Mouse (Mus musculus) liver, embryonic 14.5 days (tissue): ENCODE data around the gene Pim1. TPM values are rescaled to one million over a fixed set of nuclear protein-coding genes. Genes with fewer than 3 reads are reported as not detected.
A peak's percentile ranks its signal among the peaks of the same experiment; 100 is the strongest.

Source experiments
- ATAC-seq: fragments of 200-750 bp; cut with Nextera tagmentation; 2 replicates; pipeline ENCODE4 v1.8.0; 2017; ENCODE audit warnings: moderate number of reproducible peaks, mild to moderate bottlenecking, moderate library complexity; ENCODE audit not compliant: insufficient read depth
- DNase-seq, 3 experiments: peaks; one replicate each; pipeline ENCODE4 v3.0.0-alpha.2; 2012 to 2013; ENCODE audit warnings: low read depth in 3 of 3, low spot score in 3 of 3
- H3K27ac ChIP-seq: fragments of 300-500 bp; sonication (generic); 2 replicates; pipeline ENCODE4 v1.5.1; 2014; ENCODE audit warnings: moderate library complexity, mild to moderate bottlenecking, control low read depth, inconsistent platforms
- H3K27me3 ChIP-seq: fragments of 300-500 bp; sonication (generic); 2 replicates; pipeline ENCODE4 v1.6.1; 2014; ENCODE audit warnings: mild to moderate bottlenecking, low read length, moderate library complexity; ENCODE audit not compliant: control insufficient read depth, insufficient read depth
- H3K36me3 ChIP-seq: fragments of 300-500 bp; sonication (generic); replicated peaks from 2 replicates; pipeline ENCODE4 v1.6.1; 2014; ENCODE audit warnings: low read depth; ENCODE audit not compliant: control insufficient read depth, insufficient read depth
- H3K4me1 ChIP-seq, 2 experiments: fragments of 200-500 bp in 1 of 2; fragments of 300-500 bp in 1 of 2; sonication (generic) in 1 of 2; replicated peaks; 2 replicates each; pipeline ENCODE4 v1.6.1; 2012 to 2014; ENCODE audit warnings: antibody characterized with exemption in 1 of 2, inconsistent platforms in 1 of 2, low read length in 1 of 2; ENCODE audit not compliant: control insufficient read depth in 2 of 2, insufficient read depth in 2 of 2
- H3K4me2 ChIP-seq: fragments of 300-500 bp; sonication (generic); 2 replicates; pipeline ENCODE4 v1.6.1; 2014; ENCODE audit warnings: low read depth, mild to moderate bottlenecking, control low read depth, moderate library complexity
- H3K4me3 ChIP-seq, 2 experiments: fragments of 200-500 bp in 1 of 2; fragments of 300-500 bp in 1 of 2; sonication (generic) in 1 of 2; 2 replicates each; pipeline ENCODE4 v1.5.1; 2012 to 2014; ENCODE audit warnings: low read depth in 2 of 2, low read length in 2 of 2, mild to moderate bottlenecking in 2 of 2, control low read depth in 1 of 2, inconsistent platforms in 1 of 2, moderate library complexity in 1 of 2; ENCODE audit not compliant: insufficient read depth in 1 of 2
- H3K9ac ChIP-seq: fragments of 300-500 bp; sonication (generic); replicated peaks from 2 replicates; pipeline ENCODE4 v1.6.1; 2014; ENCODE audit warnings: mild to moderate bottlenecking, control low read depth, moderate library complexity
- H3K9me3 ChIP-seq: fragments of 300-500 bp; sonication (generic); 2 replicates; pipeline ENCODE4 v1.6.1; 2016; ENCODE audit warnings: low read length, mixed read lengths; ENCODE audit not compliant: control insufficient read depth
- CTCF ChIP-seq: IDR thresholded peaks from 2 replicates; pipeline ENCODE4 v1.5.1; 2016; ENCODE audit warnings: antibody characterized with exemption, low read depth, control low read depth
- EP300 ChIP-seq: IDR thresholded peaks from 2 replicates; pipeline ENCODE4 v1.6.1; 2016; ENCODE audit warnings: antibody characterized with exemption, low read depth
- WGBS: fragments of 180-500 bp; shearing (Covaris S2); extraction: QIAGEN DNeasy Blood & Tissue Kit; methylation state at CpG from one replicate; pipeline ENCODE4 v1.1.7; 2014; ENCODE audit not compliant: insufficient replicate concordance; 5-methylcytosine and 5-hydroxymethylcytosine counted together
- polyA plus RNA-seq, 2 experiments: library from polyadenylated mRNA; depleted of rRNA in 1 of 2; stranded (reverse) in 1 of 2; unstranded in 1 of 2; fragments of >200 nt; fragmentation: Nextera tagmentation in 1 of 2; extraction: Ambion mirVana in 1 of 2; gene quantifications; 2 replicates each; pipeline versions ENCODE4 v1.2.1 to v1.2.3; 2012 to 2014

Pim1 gene
- polyA plus RNA-seq (2012; rRNA removed) (61.4 and 64.5 TPM in 2 replicates), polyA plus RNA-seq (2014; fragmentation: Nextera tagmentation; extraction: Ambion mirVana) (60.4 and 69.9 TPM in 2 replicates)

DNA sequence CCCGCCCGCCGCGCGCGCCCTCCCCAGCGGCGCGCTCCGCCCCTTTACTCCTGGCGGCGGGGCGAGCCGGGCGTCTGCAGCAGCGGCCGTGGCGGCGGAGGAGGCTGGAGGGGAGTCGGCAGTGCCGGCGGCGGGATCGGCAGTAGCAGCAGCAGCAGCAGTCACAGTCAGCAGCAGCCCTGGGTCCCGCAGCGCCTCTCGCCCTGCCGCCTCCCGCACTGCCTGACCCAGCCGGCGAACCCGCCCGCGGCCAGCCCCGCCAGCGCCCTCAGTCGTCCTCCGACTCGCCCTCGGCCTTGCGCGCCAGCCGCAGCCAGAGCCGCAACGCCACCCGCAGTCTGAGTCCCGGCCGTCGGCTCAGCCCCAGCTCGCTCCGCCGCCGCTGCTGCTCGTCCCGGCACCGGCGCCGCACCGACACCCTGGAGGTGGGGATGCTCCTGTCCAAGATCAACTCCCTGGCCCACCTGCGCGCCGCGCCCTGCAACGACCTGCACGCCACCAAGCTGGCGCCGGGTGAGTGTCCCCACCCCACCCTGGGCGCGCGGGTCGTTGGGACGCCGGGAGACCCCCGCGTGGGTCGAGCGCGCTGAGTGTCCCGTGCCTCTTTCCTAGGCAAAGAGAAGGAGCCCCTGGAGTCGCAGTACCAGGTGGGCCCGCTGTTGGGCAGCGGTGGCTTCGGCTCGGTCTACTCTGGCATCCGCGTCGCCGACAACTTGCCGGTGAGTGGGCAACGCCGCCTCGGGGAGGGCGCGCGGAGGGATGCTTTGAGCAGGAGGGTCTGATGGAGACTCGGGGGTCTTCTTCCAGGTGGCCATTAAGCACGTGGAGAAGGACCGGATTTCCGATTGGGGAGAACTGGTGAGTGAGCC is at the start of gene Pim1:
Gene Pim1 (plus strand): TSS at position 41 of the 869 bp plus-strand sequence.
- WGBS = under 1% methylated on average over 84 of the region's 99 CpGs
- no peak for DNase-seq
- TF ChIP-seq CTCF (peak; percentile 41), EP300 (no peak)

DNA sequence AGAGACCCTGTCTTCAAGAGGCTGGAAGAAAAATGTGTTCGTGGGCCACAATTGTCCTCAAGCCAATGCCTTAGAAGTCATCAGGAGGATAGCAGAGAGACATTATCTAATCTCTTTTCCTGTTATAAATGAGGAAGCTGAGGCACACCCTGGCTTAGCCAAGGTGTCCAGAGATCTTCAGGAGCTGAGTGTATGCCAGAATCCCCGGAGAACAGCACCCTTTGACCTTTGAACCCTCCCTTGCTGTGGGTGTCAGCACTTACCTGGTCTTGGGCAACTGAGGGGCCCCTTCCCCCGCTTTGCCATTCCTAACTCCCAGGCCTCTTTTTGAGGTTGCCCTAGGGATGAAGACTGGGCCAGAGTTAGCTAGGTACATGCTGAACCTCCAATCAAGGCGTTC is 49.0 kb upstream of the Pim1 start:
- DNase-seq = no peak
- peak overlapping the region; percentile 74; the same call in 1 of the 2 replicates for H3K4me2 ChIP-seq
- H3K4me1 ChIP-seq = peaks cover 87 to 89% of the 10 kb centered on the region in 2 experiments
- 46% methylated on average over 4 of the region's 4 CpGs for WGBS
- no peaks in the 10 kb centered on the region for H3K27me3 ChIP-seq
- H3K4me3 ChIP-seq = no peak overlapping the region
- H3K27ac ChIP-seq = peak overlapping the region; percentile 100
- no peaks in the 10 kb centered on the region for H3K36me3 ChIP-seq
- no peak for ATAC-seq
- H3K9me3 ChIP-seq = no peaks in the 10 kb centered on the region
- TF ChIP-seq EP300 (no peak), CTCF (no peak)
- peak overlapping the region; percentile 55 for H3K9ac ChIP-seq

More for the DNA sequence above, at the start of gene Pim1:
- Histone ChIP-seq H3K9me3 (no peaks in the 10 kb centered on the region), H3K9ac (peak within 1 kb of the TSS; percentile 100), H3K4me2 (peak within 1 kb of the TSS; percentile 89), H3K36me3 (peaks cover 45% of the 10 kb centered on the region), H3K27ac (peak within 1 kb of the TSS; percentile 88), H3K4me3 (peak within 1 kb of the TSS; percentile 89 to 90), H3K4me1 (peaks cover 23 to 37% of the 10 kb centered on the region in 2 experiments), H3K27me3 (no peaks in the 10 kb centered on the region)
- ATAC-seq = peak; percentile 40

DNA sequence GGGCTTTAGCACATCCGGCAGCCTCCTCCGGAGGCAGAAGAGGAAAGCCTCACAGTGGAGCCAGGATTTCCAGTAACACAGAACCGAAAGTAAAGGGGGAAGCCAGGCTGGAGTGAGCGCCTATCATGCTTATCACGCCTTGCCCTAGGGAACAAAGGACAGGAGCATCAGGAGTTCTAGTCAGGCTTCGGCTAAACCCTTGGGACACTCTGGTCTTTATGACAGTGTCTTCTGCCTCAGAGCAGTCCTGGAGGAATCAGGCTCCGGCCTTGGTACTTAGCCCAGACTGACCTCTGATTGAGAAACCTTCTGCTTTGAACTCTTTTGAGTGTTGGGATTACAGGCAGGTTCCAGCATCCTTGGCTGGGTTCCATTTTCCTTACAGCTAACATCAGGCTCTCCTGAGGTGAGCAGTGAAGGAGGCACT is 48.4 kb upstream of the Pim1 start:
- DNase-seq (no peak), ATAC-seq (no peak)
- Histone ChIP-seq H3K4me1 (peaks cover 89 to 92% of the 10 kb centered on the region in 2 experiments), H3K4me3 (no peak overlapping the region), H3K27ac (peak overlapping the region; percentile 100), H3K36me3 (no peaks in the 10 kb centered on the region), H3K9ac (peak overlapping the region; percentile 33), H3K4me2 (peak overlapping the region; percentile 74), H3K27me3 (no peaks in the 10 kb centered on the region), H3K9me3 (no peaks in the 10 kb centered on the region)
- TF ChIP-seq CTCF (no peak), EP300 (no peak)
- 59% methylated on average over 7 of the region's 7 CpGs for WGBS

DNA sequence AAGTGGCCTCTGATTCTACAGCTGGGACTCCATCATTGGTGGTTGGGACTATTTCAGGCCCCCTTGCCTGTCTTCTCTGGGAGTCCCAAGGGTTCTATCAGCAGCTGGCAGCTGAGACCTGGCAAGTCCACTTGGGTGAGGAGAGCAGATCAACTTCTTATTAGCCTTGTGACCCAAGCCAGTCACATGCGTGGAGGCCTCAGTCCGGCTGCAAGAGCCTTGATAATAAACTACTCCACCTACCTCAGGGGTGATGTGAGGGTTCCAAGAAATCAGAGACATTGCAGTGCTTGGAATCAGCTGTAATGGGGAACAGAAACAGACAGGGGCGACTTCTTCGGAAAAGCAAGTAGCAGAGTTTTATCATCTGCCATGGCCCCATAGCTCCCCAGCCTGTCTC is 46.8 kb upstream of the Pim1 start:
- H3K4me2 ChIP-seq = peak overlapping the region; percentile 74
- H3K4me1 ChIP-seq = peaks cover 93 to 100% of the 10 kb centered on the region in 2 experiments
- H3K9me3 ChIP-seq = no peaks in the 10 kb centered on the region
- ATAC-seq (peak; percentile 81), DNase-seq (peak; percentile 89 to 98 (median 90))
- peak; percentile 33 for TF ChIP-seq CTCF
- peak; percentile 93 for TF ChIP-seq EP300
- peak overlapping the region; percentile 31; a peak in 3 of 4 replicates for H3K4me3 ChIP-seq
- H3K27me3 ChIP-seq = no peaks in the 10 kb centered on the region
- 9% methylated on average over 4 of the region's 4 CpGs for WGBS
- peak overlapping the region; percentile 100 for H3K27ac ChIP-seq
- H3K9ac ChIP-seq = peak overlapping the region; percentile 74
- H3K36me3 ChIP-seq = no peaks in the 10 kb centered on the region

DNA sequence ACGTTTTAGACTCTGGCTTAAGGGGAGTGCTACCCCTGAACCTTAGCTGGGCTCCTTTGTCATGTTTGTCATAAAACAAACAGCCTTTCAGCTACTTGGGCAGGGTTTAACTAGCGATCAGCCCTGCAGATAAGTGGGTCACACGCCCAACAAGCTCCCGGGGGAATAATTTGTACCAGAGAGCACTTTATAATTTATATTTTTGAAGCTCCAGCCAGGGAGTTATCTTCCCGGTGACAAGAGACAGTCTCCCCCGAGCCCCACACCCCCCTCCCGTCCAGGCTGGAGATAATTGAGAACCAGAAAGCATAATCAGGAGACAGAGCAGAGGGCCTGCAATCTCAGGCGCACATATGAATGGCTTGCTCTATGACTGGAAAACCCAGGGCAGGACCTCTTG is 45.5 kb upstream of the Pim1 start:
- Histone ChIP-seq H3K9me3 (no peaks in the 10 kb centered on the region), H3K9ac (peak overlapping the region; percentile 74), H3K4me2 (peak overlapping the region; percentile 74), H3K27me3 (no peaks in the 10 kb centered on the region), H3K4me3 (peak overlapping the region in 1 of 2 experiments; percentile 0; a peak in 1 of 4 replicates), H3K36me3 (no peaks in the 10 kb centered on the region), H3K27ac (peak overlapping the region; percentile 100), H3K4me1 (peaks cover 87 to 97% of the 10 kb centered on the region in 2 experiments)
- TF ChIP-seq EP300 (peak; percentile 36; the same call in 1 of the 2 replicates), CTCF (no peak)
- WGBS = 14% methylated on average over 8 of the region's 8 CpGs
- peak; percentile 45 to 66 (median 47) for DNase-seq
- ATAC-seq = no peak
